Mouse (Mus musculus) frontal cortex, postnatal 14 days (tissue): ENCODE results near the gene Nrip3.

Experiments
- DNase-seq, 2 experiments: peaks; one replicate each; pipeline ENCODE4 v3.0.0; 2022; ENCODE audit warnings: low spot score in 2 of 2

The Nrip3 gene

GRCm38 (mm10) chr7:109768699-109769383, 13.0 kb downstream of the Nrip3 start:
- no peak for DNase-seq

DNA sequence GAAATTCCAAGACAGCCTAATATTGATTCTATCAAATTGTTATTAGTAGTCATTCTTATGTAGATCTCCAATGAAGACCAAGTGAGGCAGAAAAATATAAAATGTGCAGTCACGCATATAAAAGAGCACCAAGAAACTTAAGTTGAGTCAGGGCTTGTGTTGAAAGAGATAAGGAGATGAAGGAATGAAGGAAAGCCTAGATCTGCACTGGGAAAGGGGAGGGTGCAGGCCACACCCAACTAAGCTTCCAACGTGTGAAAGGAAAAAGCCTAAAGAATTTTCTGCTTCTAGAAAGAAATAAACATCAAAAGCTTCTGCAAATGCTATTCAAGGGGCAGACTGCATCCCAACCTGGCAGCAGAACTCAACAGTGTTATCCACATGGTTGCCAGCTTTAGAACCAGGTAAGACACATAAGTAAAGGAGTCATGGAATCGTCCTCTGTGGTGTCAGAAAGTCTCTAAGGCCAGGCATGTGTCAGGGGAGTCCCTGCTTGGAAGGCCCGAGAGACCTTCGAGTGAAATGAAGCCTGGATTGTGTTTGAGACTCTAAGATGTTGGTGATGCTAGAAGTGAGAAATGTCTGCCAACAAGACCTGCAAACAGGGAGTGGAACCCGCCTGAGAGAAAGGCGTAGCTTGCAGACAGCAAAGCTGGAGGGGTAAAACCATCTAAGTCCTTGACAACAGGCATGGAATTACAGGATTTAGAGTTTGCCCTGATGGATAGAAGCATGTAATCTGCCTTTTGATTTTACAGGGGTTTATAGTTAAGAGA, 14.1 kb downstream of the Nrip3 start:
- no peak for DNase-seq

DNA sequence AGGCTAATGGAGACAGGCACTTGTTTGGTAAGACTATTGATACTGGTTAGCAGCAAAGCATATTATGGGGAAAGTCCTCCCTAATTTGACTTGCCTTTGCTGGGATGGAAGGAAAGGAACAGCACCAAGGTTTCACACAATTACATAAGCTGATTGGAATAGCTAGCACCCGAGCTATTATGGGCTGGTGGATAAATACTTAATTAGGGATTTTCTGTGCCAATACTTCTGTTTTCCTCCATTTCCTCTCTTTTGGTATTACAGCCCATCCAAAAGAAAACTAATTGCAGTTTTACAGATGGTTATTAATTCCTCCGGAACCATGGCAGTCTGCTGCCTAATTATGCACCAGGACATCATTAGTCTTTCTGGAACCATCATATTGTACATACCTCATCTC, 17.8 kb downstream of the Nrip3 start:
- no peak for DNase-seq

DNA sequence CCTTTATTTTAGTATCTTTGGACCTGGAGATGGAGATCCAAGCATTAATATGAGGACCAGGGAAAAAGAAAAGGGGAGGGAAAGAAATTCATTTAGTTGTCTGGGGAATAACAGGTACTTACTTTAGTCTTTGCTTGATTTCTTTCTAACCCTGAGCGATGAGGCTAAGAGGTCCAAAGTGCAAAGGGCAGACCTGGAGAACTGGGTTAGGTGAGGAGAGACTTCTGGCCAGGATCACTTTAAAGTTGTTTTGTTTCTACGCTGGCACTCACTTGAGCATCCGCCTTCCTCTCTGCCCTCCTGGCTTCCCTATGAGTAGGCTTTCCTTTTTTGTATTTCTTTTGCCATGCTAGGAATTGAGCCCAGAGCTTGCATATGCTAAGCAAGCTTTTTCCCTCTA, 25.5 kb downstream of the Nrip3 start:
- no peak for DNase-seq

GRCm38 (mm10) chr7:109754034-109754433, 27.8 kb downstream of the Nrip3 start:
- no peak for DNase-seq

DNA sequence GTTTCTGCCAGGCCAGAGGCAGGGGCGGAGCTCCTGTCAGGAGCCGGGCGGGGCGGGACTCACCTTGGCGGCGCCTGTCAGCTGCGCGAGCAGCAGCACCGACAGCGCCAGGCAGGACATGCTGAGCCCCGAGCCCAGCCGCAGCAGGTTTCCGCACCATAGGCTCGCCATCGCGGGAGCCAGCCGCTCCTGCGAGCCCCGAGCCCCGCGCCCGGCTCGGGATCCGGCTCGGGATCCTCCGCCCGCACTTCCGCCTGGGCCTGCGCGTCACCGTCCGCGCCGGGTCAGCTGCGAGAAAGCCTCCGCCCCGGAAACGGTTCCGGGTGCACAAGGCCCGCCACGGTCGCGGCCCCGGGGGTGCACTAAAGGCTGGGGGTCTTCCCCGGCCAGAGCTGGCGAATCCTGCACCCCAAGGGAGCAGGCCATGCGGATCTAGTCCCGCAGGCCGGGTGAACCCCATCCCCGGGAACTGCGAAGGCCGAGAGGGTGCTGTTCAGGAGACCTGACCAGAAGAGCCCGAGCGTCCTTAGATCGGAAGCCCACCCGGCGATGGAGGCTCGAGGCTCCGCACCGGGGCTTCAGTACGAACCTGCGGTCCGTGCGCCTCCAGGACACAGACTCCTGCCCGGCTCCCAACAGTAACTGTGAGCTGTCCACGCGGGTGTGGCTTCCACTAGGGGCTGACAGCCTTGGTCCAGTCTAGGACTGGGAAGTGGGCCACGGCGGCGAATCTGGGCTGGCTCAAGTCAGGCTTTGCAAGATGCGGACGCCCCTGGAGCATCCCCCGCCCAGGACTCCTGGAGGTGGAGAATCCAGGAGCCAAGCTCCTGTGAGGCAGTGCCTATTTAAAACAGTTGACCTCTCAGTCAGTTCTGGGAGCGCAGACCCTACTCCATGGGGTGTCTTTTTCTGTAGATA, 29.6 kb downstream of the Nrip3 start, which contains the start of gene Tmem9b:
Tmem9b (minus strand) TSS at position 868 of the 918 bp plus-strand sequence.
- DNase-seq: peak; percentile 69 to 74

DNA sequence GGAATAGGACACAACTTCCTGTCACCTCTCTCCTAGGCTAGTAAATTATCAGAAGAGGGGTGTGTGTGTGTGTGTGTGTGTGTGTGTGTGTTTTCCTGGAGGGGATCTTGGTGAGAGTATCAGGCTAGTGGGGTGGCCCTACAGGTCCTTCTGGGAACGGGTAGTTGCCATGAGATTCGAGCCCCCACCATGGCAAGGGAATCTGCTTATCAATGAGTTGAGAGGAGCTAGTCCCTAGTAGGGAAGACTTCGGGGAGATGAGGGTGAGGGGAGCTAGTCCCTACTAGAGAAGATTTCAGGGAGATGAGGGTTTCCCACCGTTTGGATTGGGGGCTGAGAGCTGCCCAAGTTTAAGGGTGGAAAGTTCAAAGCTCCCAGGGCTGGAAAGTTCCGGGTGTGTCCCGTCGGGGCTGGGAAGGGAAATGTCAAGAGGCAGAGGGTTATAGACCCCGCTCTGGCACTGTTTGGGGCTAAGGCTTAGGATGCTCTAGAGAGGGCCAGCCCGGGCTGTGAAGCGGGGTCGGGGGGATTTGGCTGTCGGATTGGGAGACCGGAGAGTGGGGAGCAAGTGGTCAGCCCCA, 30.3 kb downstream of the Nrip3 start:
- no peak for DNase-seq

- DNase-seq: no peak
These were observed 34.1 kb downstream of the Nrip3 start for GRCm38 (mm10) chr7:109747747-109748146.

GRCm38 (mm10) chr7:109741703-109742102, 40.1 kb downstream of the Nrip3 start:
- DNase-seq: no peak

GRCm38 (mm10) chr7:109741060-109741459, 40.8 kb downstream of the Nrip3 start:
- DNase-seq: no peak

DNA sequence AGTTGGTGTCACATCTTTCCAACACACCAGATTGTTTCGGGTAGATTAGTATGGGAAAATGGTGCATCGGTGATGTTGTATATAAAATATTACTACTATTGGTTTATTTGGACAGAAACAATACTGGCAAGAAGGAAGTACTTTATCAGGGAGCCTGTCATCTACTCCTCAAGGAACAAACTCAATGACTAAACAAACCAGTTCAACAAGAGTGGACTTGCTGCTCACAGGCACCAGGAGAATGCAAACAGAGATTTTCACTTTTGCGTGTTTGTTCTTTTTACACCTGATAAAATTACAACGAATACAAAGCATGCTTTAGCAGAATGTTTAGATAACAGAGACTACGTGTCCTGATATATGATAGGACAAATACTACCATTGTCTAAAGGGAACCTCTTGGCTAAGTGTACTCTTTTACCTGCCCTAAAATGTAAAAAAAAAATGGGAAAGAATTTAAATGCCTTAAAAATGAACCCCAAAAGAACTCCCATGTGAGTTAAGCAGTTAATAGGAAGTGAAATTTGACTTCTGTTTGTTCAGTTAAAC, 41.9 kb downstream of the Nrip3 start:
- no peak for DNase-seq

GRCm38 (mm10) chr7:109734806-109735205, 47.0 kb downstream of the Nrip3 start:
- DNase-seq: no peak

GRCm38 (mm10) chr7:109731626-109732025, 50.2 kb downstream of the Nrip3 start, which contains the start of gene Ascl3:
Ascl3 (minus strand) TSS chr7:109731726.
- DNase-seq: no peak

DNA sequence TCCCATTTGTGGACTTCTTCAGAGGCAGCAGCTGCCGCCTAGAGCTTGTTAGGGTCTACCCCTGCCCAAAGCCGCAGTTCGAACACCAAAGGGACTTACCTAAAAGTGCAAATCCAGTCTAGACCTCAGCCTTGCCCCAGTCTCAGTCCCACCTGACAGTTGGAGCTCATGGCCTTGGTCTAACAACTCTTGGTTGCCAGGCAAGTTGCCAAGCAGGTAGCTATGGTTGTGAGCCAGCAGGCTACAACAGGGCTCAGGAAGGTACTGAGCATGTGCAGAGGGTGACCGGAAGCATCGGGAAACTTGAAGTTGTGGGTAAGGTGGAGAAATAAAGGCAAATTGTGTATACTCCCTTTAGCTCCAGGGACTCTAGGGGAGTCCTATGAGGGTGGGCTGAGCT, 58.1 kb downstream of the Nrip3 start, which contains the start of gene BC051019:
BC051019 (minus strand) TSS at position 154 of the 400 bp plus-strand sequence.
- no peak for DNase-seq

GRCm38 (mm10) chr7:109723114-109723513, 58.7 kb downstream of the Nrip3 start:
- no peak for DNase-seq

GRCm38 (mm10) chr7:109722618-109723017, 59.2 kb downstream of the Nrip3 start:
- no peak for DNase-seq

- DNase-seq: no peak
These were observed 62.5 kb downstream of the Nrip3 start for GRCm38 (mm10) chr7:109719286-109719685.

- no peak for DNase-seq
These were observed 68.3 kb downstream of the Nrip3 start for GRCm38 (mm10) chr7:109713434-109713982.

- DNase-seq: no peak
These were observed 69.6 kb downstream of the Nrip3 start for GRCm38 (mm10) chr7:109712198-109712597.

GRCm38 (mm10) chr7:109710069-109710468, 71.8 kb downstream of the Nrip3 start:
- DNase-seq: no peak

GRCm38 (mm10) chr7:109708961-109709382, 72.9 kb downstream of the Nrip3 start:
- no peak for DNase-seq
